Mouse (Mus musculus) bone marrow, adult 2 months (tissue): ENCODE results near the gene Large2. TPM values are rescaled to one million over a fixed set of nuclear protein-coding genes. Genes with fewer than 3 reads are reported as not detected.
"Not testable (repeated sequence)": the region's sequence is repeated elsewhere in the genome, so short reads cannot be mapped to it uniquely, and the experiment has no call there.

ENCODE experiments used
- H3K27ac ChIP-seq: fragments of 200-500 bp; 2 replicates; pipeline ENCODE4 v1.5.1; 2012; ENCODE audit warnings: low read depth, mild to moderate bottlenecking, control low read depth, inconsistent platforms, low read length; ENCODE audit not compliant: control insufficient read depth, poor library complexity, insufficient read depth
- H3K4me1 ChIP-seq: fragments of 200-500 bp; 2 replicates; pipeline ENCODE4 v1.6.1; 2011; ENCODE audit warnings: low read length; ENCODE audit not compliant: control insufficient read depth, insufficient read depth
- H3K4me3 ChIP-seq: fragments of 200-500 bp; replicated peaks from 2 replicates; pipeline ENCODE3; 2011; ENCODE audit warnings: mild to moderate bottlenecking, low read depth, low read length, control low read depth; ENCODE audit not compliant: control insufficient read depth
- CTCF ChIP-seq: fragments of 200-500 bp; IDR thresholded peaks from 2 replicates; pipeline ENCODE4 v1.5.1; 2011; ENCODE audit warnings: low read length, control low read depth; ENCODE audit not compliant: control insufficient read depth, insufficient read depth
- POLR2A ChIP-seq: fragments of 200-500 bp; IDR thresholded peaks from 2 replicates; pipeline ENCODE4 v1.6.1; 2011; ENCODE audit warnings: low read depth, mild to moderate bottlenecking, control low read depth, low read length, borderline replicate concordance; ENCODE audit not compliant: control insufficient read depth
- WGBS: fragments of 180-500 bp; shearing (Covaris S2); methylation state at CpG from one replicate; pipeline ENCODE4 v1.1.7; 2018; 5-methylcytosine and 5-hydroxymethylcytosine counted together
- polyA plus RNA-seq: library from polyadenylated mRNA; stranded (reverse); fragments of >200 nt; gene quantifications from 2 replicates; pipeline ENCODE4 v1.2.4, GENCODE M21; 2011; ENCODE audit warnings: low replicate concordance; ENCODE audit not compliant: missing spikeins, insufficient read depth, insufficient read length

Gene Large2
- polyA plus RNA-seq, 1 experiment = not detected

- Histone ChIP-seq H3K27ac (no peak overlapping the region), H3K4me3 (no peak overlapping the region), H3K4me1 (no peaks in the 10 kb centered on the region)
- WGBS = 89% methylated on average over 6 of the region's 6 CpGs
- TF ChIP-seq POLR2A (no peak), CTCF (no peak)
Measured at GRCm38 (mm10) chr2:92404737-92405136, 30.1 kb upstream of the Large2 start.

- no peak for TF ChIP-seq CTCF
- TF ChIP-seq POLR2A = no peak
- no peak overlapping the region for H3K4me3 ChIP-seq
- 77% methylated on average over 5 of the region's 5 CpGs for WGBS
- H3K4me1 ChIP-seq = no peaks in the 10 kb centered on the region
- no peak overlapping the region for H3K27ac ChIP-seq
Measured at GRCm38 (mm10) chr2:92403776-92404319, 29.2 kb upstream of the Large2 start.

DNA sequence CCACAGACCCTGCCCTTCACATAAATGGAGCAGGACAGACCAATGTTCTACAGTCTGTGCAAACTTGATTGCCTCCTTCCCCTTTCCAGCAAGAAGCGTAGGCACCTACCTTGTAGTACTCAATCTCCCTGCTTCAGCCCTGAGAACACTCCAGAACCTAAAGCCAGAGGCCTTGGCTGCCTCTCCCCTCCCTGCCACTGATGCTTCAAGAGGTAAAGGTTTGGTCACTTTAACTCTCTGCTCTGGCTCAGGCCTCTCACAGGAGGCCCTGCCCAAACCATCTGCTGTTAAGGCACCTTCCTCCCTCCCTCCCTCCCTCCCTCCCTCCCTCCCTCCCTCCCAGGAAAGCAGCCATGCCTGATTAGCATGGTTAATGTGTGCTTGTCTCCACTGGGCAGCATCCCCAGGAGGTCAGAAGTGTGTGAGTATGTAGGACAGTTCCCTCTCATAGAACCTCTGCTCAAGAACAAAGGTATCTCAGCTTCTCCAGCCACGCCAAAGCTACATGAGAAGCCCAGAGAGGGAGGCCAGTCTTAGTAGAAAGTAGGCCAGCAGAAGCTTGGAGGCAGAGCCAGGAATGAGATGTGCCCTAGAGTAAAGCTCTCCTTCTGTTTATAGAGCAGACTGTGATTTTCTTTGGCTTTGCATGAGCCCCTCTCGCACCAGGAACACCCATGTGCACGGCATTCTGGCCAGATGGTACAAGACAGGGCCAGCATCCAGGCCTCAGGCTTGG lies 28.1 kb upstream of the Large2 start:
- 76% methylated on average over 4 of the region's 4 CpGs for WGBS
- H3K27ac ChIP-seq = no peak overlapping the region
- TF ChIP-seq CTCF (no peak), POLR2A (no peak)
- no peaks in the 10 kb centered on the region for H3K4me1 ChIP-seq
- no peak overlapping the region for H3K4me3 ChIP-seq

- H3K4me3 ChIP-seq = no peak within 1 kb of the TSS
- TF ChIP-seq CTCF (no peak), POLR2A (no peak)
- no peaks in the 10 kb centered on the region for H3K4me1 ChIP-seq
- 8% methylated on average over 59 of the region's 59 CpGs for WGBS
- H3K27ac ChIP-seq = no peak within 1 kb of the TSS
Measured at GRCm38 (mm10) chr2:92401091-92401561, 26.5 kb upstream of the Large2 start, which contains the start of gene Mapk8ip1. TSS of gene Mapk8ip1 (minus strand) at chr2:92401263.

- 17% methylated on average over 22 of the region's 22 CpGs for WGBS
- H3K4me3 ChIP-seq = no peak overlapping the region
Measured at GRCm38 (mm10) chr2:92400682-92401081, 26.0 kb upstream of the Large2 start.

GRCm38 (mm10) chr2:92399877-92400276 lies 25.2 kb upstream of the Large2 start:
- not testable (repeated sequence) for H3K4me3 ChIP-seq, H3K4me1 ChIP-seq, H3K27ac ChIP-seq
- WGBS = 75% methylated on average over 4 of the region's 4 CpGs

More at GRCm38 (mm10) chr2:92400682-92401081, 26.0 kb upstream of the Large2 start:
- H3K4me1 ChIP-seq = no peaks in the 10 kb centered on the region
- no peak overlapping the region for H3K27ac ChIP-seq
- TF ChIP-seq CTCF (no peak), POLR2A (no peak)

DNA sequence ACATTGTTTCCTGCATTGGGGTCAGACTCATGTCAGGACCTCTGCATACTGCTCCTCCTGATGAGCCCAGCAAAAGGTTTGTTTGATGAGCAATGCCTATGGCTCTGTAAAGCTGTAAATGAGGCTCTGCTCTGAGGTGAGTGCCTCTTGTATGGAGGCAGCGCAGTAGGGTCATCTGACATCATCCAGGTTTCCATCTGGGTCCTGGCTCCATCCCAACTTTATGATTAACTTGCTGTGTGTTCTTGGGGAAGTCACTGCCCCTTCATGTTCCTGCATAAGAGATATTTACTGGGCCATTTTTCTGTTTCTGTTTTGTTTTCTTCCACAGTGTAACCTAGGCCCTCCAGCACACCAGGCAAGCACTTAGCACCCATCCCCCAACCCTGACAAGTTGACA lies 22.8 kb upstream of the Large2 start:
- WGBS = 70% methylated on average over 1 of the region's 1 CpGs
- Histone ChIP-seq H3K4me3 (no peak overlapping the region), H3K4me1 (no peaks in the 10 kb centered on the region), H3K27ac (no peak overlapping the region)
- TF ChIP-seq CTCF = no peak
- no peak for TF ChIP-seq POLR2A

DNA sequence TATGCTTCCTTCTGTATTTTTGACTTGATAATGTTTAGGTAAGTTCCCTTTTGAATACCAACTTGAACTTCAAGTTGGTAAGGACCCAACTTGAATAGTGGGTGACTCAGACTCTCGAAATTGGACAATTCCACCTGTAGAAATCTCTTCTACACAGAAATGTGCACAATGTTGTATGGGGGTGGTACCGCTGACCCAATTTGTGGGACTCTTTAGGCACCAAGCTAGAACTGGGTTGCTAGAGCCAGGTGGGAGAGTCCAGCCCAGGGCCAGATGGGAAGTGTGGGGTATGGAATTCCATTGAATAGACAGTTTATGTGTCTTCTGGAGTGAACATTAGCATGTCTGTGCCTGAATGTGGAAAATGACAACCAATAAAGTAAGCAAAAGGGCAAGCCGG lies 20.9 kb upstream of the Large2 start:
- no peaks in the 10 kb centered on the region for H3K4me1 ChIP-seq
- 81% methylated on average over 3 of the region's 3 CpGs for WGBS
- H3K27ac ChIP-seq = no peak overlapping the region
- H3K4me3 ChIP-seq = no peak overlapping the region
- TF ChIP-seq CTCF (no peak), POLR2A (no peak)
